Mouse (Mus musculus): ENCODE results near the gene Fsip1. TPM values are rescaled to one million over a fixed set of nuclear protein-coding genes. Genes with fewer than 3 reads are reported as not detected.

Fsip1 gene
- polyA plus RNA-seq, 1 experiment from 2014 or later: 0.13 TPM

DNA sequence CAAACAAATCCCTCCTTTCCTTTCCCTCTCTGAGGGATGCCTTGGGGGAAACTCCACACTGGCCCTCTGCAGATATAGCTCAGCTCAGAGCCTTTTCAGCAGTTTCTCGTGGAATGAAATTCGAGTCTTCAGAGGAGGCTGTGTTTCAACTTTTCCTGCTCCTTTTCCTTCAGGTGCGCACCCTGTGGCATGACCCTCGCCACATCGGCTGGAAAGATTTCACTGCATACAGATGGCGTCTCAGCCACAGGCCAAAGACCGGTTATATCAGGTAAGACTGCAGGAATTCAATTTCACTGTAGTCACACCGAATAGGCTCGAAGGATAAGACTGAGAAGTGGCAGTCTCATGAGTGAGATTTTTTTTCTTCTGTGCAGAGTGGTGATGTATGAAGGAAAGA is 133.0 kb downstream of the Fsip1 start:
- H3K9me3 ChIP-seq (replicated peaks): no peaks in the 10 kb centered on the region
- H3K4me1 ChIP-seq (replicated peaks): no peaks in the 10 kb centered on the region
- H3K9ac ChIP-seq: no peak overlapping the region
- ATAC-seq (ENCODE audit: insufficient read depth): no peak
- H3K4me2 ChIP-seq: no peak overlapping the region
- WGBS (ENCODE audit: insufficient replicate concordance): 74% methylated on average over 9 of the region's 9 CpGs
- no peak overlapping the region for H3K4me3 ChIP-seq (replicated peaks)
- H3K27ac ChIP-seq (replicated peaks): no peak overlapping the region
- no peaks in the 10 kb centered on the region for H3K27me3 ChIP-seq
- H3K36me3 ChIP-seq (replicated peaks): no peaks in the 10 kb centered on the region

DNA sequence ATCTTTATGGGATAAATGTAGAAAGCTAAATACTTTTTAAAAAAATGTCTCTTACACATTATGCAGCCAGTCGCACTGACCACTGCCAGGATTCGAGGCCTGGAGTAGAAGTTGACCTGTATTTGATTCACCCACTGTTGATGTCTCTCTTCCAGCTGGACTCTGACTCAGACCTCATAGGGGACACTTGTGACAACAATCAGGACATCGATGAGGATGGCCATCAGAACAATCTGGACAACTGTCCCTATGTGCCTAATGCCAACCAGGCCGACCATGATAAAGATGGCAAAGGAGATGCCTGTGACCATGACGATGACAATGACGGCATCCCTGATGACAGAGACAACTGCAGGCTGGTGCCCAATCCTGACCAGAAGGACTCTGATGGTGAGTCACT is 134.5 kb downstream of the Fsip1 start:
- Histone ChIP-seq H3K4me1 (replicated peaks) (no peaks in the 10 kb centered on the region), H3K4me2 (no peak overlapping the region), H3K9me3 (replicated peaks) (no peaks in the 10 kb centered on the region), H3K9ac (no peak overlapping the region), H3K4me3 (replicated peaks) (no peak overlapping the region), H3K27me3 (no peaks in the 10 kb centered on the region), H3K27ac (replicated peaks) (no peak overlapping the region), H3K36me3 (replicated peaks) (no peaks in the 10 kb centered on the region)
- no peak for ATAC-seq (ENCODE audit: insufficient read depth)
- 72% methylated on average over 6 of the region's 6 CpGs for WGBS (ENCODE audit: insufficient replicate concordance)

DNA sequence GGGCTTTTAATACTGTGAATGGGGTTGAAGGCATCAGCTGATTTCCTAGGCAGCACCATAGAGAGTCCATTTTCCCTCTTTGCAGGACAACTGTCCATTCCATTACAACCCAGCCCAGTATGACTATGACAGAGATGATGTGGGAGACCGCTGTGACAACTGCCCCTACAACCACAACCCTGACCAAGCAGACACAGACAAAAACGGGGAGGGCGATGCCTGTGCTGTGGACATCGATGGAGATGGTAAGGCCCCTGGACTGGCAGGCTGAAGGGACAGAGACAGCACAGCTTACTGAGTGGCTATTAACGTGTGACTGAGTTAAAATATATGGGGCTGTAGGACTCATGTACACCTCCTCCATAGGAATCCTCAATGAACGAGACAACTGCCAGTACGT is 136.0 kb downstream of the Fsip1 start:
- 70% methylated on average over 7 of the region's 7 CpGs for WGBS (ENCODE audit: insufficient replicate concordance)
- Histone ChIP-seq H3K27ac (replicated peaks) (no peak overlapping the region), H3K4me3 (replicated peaks) (no peak overlapping the region), H3K4me2 (no peak overlapping the region), H3K4me1 (replicated peaks) (no peaks in the 10 kb centered on the region), H3K9me3 (replicated peaks) (no peaks in the 10 kb centered on the region), H3K27me3 (no peaks in the 10 kb centered on the region), H3K9ac (no peak overlapping the region), H3K36me3 (replicated peaks) (no peaks in the 10 kb centered on the region)
- no peak for ATAC-seq (ENCODE audit: insufficient read depth)

DNA sequence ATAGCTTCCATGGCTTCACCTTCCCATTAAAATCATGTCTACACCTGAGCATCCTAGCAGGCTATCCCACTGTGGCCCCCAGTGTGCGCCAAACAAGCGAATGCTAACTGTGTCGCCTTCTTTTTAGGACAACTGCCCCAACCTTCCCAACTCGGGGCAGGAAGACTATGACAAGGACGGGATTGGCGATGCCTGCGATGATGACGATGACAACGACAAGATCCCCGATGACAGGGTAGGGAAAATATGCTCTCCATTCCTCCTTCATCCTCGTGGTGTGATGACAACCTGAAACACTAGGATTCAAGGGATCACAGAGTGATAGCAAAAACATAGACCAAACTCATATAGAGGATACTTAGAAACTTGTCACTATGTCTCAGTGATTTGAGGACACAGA is 136.7 kb downstream of the Fsip1 start:
- no peaks in the 10 kb centered on the region for H3K36me3 ChIP-seq (replicated peaks)
- H3K27ac ChIP-seq (replicated peaks): no peak overlapping the region
- H3K4me3 ChIP-seq (replicated peaks): no peak overlapping the region
- H3K27me3 ChIP-seq: no peaks in the 10 kb centered on the region
- 72% methylated on average over 11 of the region's 11 CpGs for WGBS (ENCODE audit: insufficient replicate concordance)
- no peaks in the 10 kb centered on the region for H3K4me1 ChIP-seq (replicated peaks)
- H3K9me3 ChIP-seq (replicated peaks): no peaks in the 10 kb centered on the region
- ATAC-seq (ENCODE audit: insufficient read depth): no peak
- no peak overlapping the region for H3K9ac ChIP-seq
- H3K4me2 ChIP-seq: no peak overlapping the region

DNA sequence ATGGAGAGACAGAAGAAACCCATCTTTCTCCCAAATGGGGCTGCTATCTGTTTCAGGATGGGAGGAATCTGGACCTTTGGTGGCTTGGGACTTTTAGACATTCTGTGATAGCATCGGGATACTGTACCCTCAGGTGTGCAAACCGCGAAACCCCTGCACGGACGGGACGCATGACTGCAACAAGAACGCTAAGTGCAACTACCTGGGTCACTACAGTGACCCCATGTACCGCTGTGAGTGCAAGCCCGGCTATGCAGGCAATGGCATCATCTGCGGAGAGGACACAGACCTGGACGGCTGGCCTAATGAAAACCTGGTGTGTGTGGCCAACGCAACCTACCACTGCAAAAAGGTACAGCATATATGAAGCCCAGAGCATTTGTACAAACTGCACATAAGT is 137.1 kb downstream of the Fsip1 start:
- H3K27me3 ChIP-seq: no peaks in the 10 kb centered on the region
- no peaks in the 10 kb centered on the region for H3K9me3 ChIP-seq (replicated peaks)
- no peaks in the 10 kb centered on the region for H3K36me3 ChIP-seq (replicated peaks)
- no peak for ATAC-seq (ENCODE audit: insufficient read depth)
- H3K4me3 ChIP-seq (replicated peaks): no peak overlapping the region
- H3K27ac ChIP-seq (replicated peaks): no peak overlapping the region
- no peak overlapping the region for H3K9ac ChIP-seq
- H3K4me1 ChIP-seq (replicated peaks): no peaks in the 10 kb centered on the region
- WGBS (ENCODE audit: insufficient replicate concordance): 80% methylated on average over 12 of the region's 12 CpGs
- no peak overlapping the region for H3K4me2 ChIP-seq

DNA sequence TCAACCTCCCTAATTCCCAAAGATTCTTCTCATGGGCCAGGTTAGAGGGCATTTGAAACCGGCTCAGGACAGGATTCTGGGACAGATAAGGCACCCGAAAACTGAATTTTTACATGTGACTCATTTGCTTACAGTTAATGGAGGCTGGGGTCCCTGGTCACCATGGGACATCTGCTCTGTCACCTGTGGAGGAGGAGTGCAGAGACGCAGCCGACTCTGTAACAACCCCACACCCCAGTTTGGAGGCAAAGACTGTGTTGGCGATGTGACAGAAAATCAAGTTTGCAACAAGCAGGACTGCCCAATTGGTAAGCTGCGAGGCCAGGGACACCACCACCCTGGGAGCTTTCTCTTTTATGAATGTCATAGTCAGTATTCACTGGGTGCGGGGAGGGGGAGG is 138.3 kb downstream of the Fsip1 start:
- 74% methylated on average over 7 of the region's 7 CpGs for WGBS (ENCODE audit: insufficient replicate concordance)
- H3K27me3 ChIP-seq: peaks cover 1% of the 10 kb centered on the region; the same call in 1 of the 2 replicates
- H3K27ac ChIP-seq (replicated peaks): no peak overlapping the region
- H3K4me3 ChIP-seq (replicated peaks): no peak overlapping the region
- H3K36me3 ChIP-seq (replicated peaks): no peaks in the 10 kb centered on the region
- no peak for ATAC-seq (ENCODE audit: insufficient read depth)
- no peaks in the 10 kb centered on the region for H3K4me1 ChIP-seq (replicated peaks)
- no peak overlapping the region for H3K4me2 ChIP-seq
- no peak overlapping the region for H3K9ac ChIP-seq
- H3K9me3 ChIP-seq (replicated peaks): no peaks in the 10 kb centered on the region

DNA sequence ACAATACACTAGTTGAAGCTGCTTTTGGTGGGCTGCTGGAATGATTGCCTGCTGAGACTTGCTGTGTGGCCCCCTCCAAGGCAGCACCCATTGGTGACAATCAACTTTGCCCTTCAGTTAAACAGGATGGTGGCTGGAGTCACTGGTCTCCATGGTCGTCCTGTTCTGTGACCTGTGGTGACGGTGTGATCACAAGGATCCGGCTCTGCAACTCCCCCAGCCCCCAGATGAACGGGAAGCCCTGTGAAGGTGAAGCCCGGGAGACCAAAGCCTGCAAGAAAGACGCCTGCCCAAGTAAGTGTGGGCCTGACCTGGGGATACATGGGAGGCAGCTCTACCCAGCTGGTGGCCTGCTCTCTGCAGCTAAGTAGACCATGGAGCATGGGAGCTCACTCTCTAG is 138.7 kb downstream of the Fsip1 start:
- WGBS (ENCODE audit: insufficient replicate concordance): 57% methylated on average over 6 of the region's 6 CpGs
- Histone ChIP-seq H3K27ac (replicated peaks) (no peak overlapping the region), H3K9me3 (replicated peaks) (no peaks in the 10 kb centered on the region), H3K36me3 (replicated peaks) (no peaks in the 10 kb centered on the region), H3K4me1 (replicated peaks) (no peaks in the 10 kb centered on the region), H3K27me3 (peaks cover 6% of the 10 kb centered on the region), H3K9ac (no peak overlapping the region), H3K4me3 (replicated peaks) (no peak overlapping the region), H3K4me2 (no peak overlapping the region)
- ATAC-seq (ENCODE audit: insufficient read depth): no peak

DNA sequence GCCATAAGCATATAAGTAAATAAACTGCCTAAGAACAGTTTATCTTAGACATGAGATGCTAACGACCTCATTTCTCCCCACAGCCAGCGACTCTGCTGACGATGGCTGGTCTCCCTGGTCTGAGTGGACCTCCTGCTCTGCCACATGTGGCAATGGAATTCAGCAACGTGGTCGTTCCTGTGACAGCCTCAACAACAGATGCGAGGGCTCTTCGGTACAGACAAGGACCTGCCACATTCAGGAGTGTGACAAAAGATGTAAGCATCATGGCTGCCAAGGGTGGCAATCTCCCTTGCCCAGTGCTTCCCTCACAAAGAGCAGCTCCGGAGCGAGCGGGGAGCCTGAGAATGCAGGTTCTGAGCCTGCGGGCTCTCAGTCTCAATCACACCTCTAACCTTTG is 139.4 kb downstream of the Fsip1 start:
- H3K27me3 ChIP-seq: peaks cover 12% of the 10 kb centered on the region
- no peaks in the 10 kb centered on the region for H3K4me1 ChIP-seq (replicated peaks)
- H3K4me2 ChIP-seq: no peak overlapping the region
- ATAC-seq (ENCODE audit: insufficient read depth): no peak
- no peaks in the 10 kb centered on the region for H3K36me3 ChIP-seq (replicated peaks)
- no peak overlapping the region for H3K27ac ChIP-seq (replicated peaks)
- 58% methylated on average over 11 of the region's 11 CpGs for WGBS (ENCODE audit: insufficient replicate concordance)
- no peaks in the 10 kb centered on the region for H3K9me3 ChIP-seq (replicated peaks)
- no peak overlapping the region for H3K4me3 ChIP-seq (replicated peaks)
- H3K9ac ChIP-seq: no peak overlapping the region

DNA sequence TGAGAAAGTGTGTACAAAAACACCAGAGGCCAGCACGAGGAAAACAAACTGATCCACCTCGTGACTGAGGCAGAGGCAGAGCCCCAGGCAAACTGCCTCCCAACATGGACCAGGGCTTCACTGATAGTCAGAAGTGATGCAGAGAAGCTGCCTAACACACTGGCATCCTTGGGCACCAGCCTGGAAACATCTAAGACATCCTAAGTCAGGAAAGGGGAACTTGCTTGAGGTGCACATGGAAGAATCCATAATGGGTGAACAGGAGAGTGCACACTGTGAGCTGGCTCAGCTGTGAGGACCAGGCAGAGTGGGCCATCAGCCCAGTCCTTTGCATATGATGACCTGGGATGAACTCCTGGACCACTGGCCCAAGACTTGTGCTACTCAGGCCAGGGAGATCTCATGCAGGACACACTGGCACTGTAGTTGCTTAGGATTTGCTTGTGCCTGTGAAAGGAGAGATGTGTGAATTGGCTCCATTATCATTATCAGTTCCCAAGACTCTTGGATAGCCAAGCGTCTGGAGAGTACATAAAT is 139.9 kb downstream of the Fsip1 start:
- H3K9ac ChIP-seq: no peak overlapping the region
- ATAC-seq (ENCODE audit: insufficient read depth): no peak
- peaks cover 18% of the 10 kb centered on the region for H3K27me3 ChIP-seq
- no peak overlapping the region for H3K27ac ChIP-seq (replicated peaks)
- H3K4me3 ChIP-seq (replicated peaks): no peak overlapping the region
- no peak overlapping the region for H3K4me2 ChIP-seq
- no peaks in the 10 kb centered on the region for H3K4me1 ChIP-seq (replicated peaks)
- no peaks in the 10 kb centered on the region for H3K36me3 ChIP-seq (replicated peaks)
- no peaks in the 10 kb centered on the region for H3K9me3 ChIP-seq (replicated peaks)
- 43% methylated on average over 3 of the region's 3 CpGs for WGBS (ENCODE audit: insufficient replicate concordance)

DNA sequence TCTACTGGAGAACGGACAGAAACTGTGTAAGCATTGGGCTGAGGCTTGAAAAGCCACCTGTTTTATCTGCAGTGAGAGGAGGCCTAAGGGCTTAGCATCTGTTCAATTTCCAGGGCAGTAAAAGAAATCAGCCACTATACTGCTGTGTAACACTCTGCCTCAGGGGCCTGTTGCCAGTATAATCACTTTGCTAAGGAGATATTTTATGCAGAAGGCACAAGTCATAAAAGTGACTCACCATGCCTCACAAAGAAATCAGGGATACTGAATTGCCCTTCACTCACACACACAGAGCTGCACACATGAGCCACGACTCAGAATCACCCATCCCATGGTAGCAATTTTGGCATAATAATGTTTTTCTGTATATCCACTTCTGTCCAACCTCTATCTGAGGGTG is 140.6 kb downstream of the Fsip1 start:
- Histone ChIP-seq H3K27me3 (peaks cover 20% of the 10 kb centered on the region), H3K4me2 (no peak overlapping the region), H3K27ac (replicated peaks) (no peak overlapping the region), H3K9ac (no peak overlapping the region), H3K9me3 (replicated peaks) (no peaks in the 10 kb centered on the region), H3K4me1 (replicated peaks) (0 out of 2 replicates have a peak, but pooled peaks cover 3% of the 10 kb centered on the region), H3K36me3 (replicated peaks) (no peaks in the 10 kb centered on the region), H3K4me3 (replicated peaks) (no peak overlapping the region)
- 45% methylated on average over 2 of the region's 2 CpGs for WGBS (ENCODE audit: insufficient replicate concordance)
- ATAC-seq (ENCODE audit: insufficient read depth): no peak

DNA sequence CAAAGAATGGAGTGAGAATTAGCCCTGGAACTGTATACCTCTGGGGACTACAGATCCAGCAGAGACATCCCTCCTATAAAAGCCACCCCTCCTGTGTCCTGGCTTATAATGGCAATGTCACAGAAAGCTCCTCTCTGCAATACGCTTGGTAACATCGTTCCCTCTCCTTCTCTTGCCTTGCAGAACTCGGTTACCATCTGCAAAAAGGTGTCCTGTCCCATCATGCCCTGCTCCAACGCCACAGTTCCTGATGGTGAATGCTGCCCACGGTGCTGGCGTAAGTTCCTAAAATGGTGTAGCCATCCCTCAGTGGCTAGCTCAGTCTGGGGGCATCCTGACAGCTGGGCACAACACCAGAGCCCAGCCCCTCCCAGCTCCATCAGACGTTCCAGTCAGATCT is 141.1 kb downstream of the Fsip1 start:
- ATAC-seq (ENCODE audit: insufficient read depth): no peak
- Histone ChIP-seq H3K9me3 (replicated peaks) (no peaks in the 10 kb centered on the region), H3K36me3 (replicated peaks) (no peaks in the 10 kb centered on the region), H3K4me1 (replicated peaks) (0 out of 2 replicates have a peak, but pooled peaks cover 7% of the 10 kb centered on the region), H3K27me3 (peaks cover 20% of the 10 kb centered on the region), H3K4me2 (no peak overlapping the region), H3K4me3 (replicated peaks) (no peak overlapping the region), H3K9ac (no peak overlapping the region), H3K27ac (replicated peaks) (no peak overlapping the region)
- 64% methylated on average over 7 of the region's 7 CpGs for WGBS (ENCODE audit: insufficient replicate concordance)

DNA sequence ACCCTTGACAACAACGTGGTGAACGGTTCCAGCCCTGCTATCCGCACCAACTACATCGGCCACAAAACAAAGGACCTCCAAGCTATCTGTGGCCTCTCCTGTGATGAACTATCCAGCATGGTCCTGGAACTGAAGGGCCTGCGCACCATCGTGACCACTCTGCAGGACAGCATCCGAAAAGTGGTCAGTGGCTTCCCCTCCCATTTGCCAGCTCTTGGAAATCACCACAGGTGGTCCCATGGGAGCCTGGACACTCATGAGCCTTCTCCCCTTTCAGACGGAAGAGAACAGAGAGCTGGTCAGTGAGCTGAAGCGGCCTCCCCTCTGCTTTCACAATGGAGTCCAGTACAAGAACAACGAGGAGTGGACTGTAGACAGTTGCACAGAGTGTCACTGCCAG is 142.1 kb downstream of the Fsip1 start:
- Histone ChIP-seq H3K4me1 (replicated peaks) (0 out of 2 replicates have a peak, but pooled peaks cover 7% of the 10 kb centered on the region), H3K9me3 (replicated peaks) (no peaks in the 10 kb centered on the region), H3K36me3 (replicated peaks) (no peaks in the 10 kb centered on the region), H3K27ac (replicated peaks) (no peak overlapping the region), H3K27me3 (peaks cover 20% of the 10 kb centered on the region), H3K9ac (no peak overlapping the region), H3K4me2 (no peak overlapping the region), H3K4me3 (replicated peaks) (no peak overlapping the region; the same call in 1 of the 2 replicates)
- 70% methylated on average over 10 of the region's 10 CpGs for WGBS (ENCODE audit: insufficient replicate concordance)
- no peak for ATAC-seq (ENCODE audit: insufficient read depth)

Data from liver, embryonic 15.5 days (tissue).